Mouse (Mus musculus) C2C12 (cell line): ENCODE results near the gene Sar1b. TPM values are rescaled to one million over a fixed set of nuclear protein-coding genes. Genes with fewer than 3 reads are reported as not detected.

Source experiments
- H3K27me3 ChIP-seq: one replicate; pipeline ENCODE4 v1.6.1; 2011; ENCODE audit not compliant: control insufficient read depth, insufficient read depth, insufficient read length
- H3K36me3 ChIP-seq: one replicate; pipeline ENCODE4 v1.6.1; 2011; ENCODE audit not compliant: control insufficient read depth, insufficient read depth
- H3K4me3 ChIP-seq: one replicate; pipeline ENCODE4 v1.5.1; 2011; ENCODE audit warnings: mild to moderate bottlenecking, control low read depth; ENCODE audit not compliant: poor library complexity, insufficient read depth, severe bottlenecking
- H3K79me2 ChIP-seq: one replicate; pipeline ENCODE4 v1.6.1; 2011; ENCODE audit not compliant: control insufficient read depth, insufficient read depth
- H3K79me3 ChIP-seq: one replicate; pipeline ENCODE4 v1.6.1; 2011; ENCODE audit warnings: low read depth, control low read depth
- H3ac ChIP-seq: one replicate; pipeline ENCODE3; 2011; ENCODE audit warnings: low read depth; ENCODE audit not compliant: control insufficient read depth, insufficient read length
- CEBPB ChIP-seq: IDR thresholded peaks from one replicate; pipeline ENCODE4 v1.6.1; 2011; ENCODE audit warnings: low read depth, mild to moderate bottlenecking, control low read depth, moderate library complexity
- CTCF ChIP-seq: IDR thresholded peaks from one replicate; pipeline ENCODE4 v1.5.1; 2011; ENCODE audit not compliant: control insufficient read depth, insufficient read depth, insufficient read length
- FOSL1 ChIP-seq: IDR thresholded peaks from one replicate; pipeline ENCODE4 v1.8.0; 2011; ENCODE audit warnings: mild to moderate bottlenecking, low read length; ENCODE audit not compliant: poor library complexity, insufficient read depth, severe bottlenecking
- MAX ChIP-seq: IDR thresholded peaks from one replicate; pipeline ENCODE4 v1.6.1; 2011; ENCODE audit warnings: mild to moderate bottlenecking, control low read depth
- MYOD1 ChIP-seq: IDR thresholded peaks from one replicate; pipeline ENCODE4 v1.6.1; 2011; ENCODE audit warnings: low read depth; ENCODE audit not compliant: control insufficient read depth, insufficient read length
- MYOG ChIP-seq: IDR thresholded peaks from one replicate; pipeline ENCODE4 v1.6.1; 2011; ENCODE audit not compliant: control insufficient read depth, insufficient read length; ENCODE audit errors: extremely low read depth
- USF1 ChIP-seq: IDR thresholded peaks from one replicate; pipeline ENCODE4 v1.6.1; 2011; ENCODE audit warnings: low read depth, mild to moderate bottlenecking, control low read depth, moderate library complexity
- polyA plus RNA-seq: library from polyadenylated mRNA; unstranded; fragments of >200 nt; fragmentation: generic; extraction: Trizol; gene quantifications from one replicate; pipeline ENCODE4 v1.2.1, GENCODE M21; 2012; ENCODE audit warnings: missing spikeins

Sar1b gene
- polyA plus RNA-seq, 1 experiment: 50.4 TPM

GRCm38 (mm10) chr11:51818837-51819236, 55.4 kb downstream of the Sar1b start:
- Histone ChIP-seq H3K79me2 (no peaks in the 10 kb centered on the region), H3K36me3 (peaks cover 58% of the 10 kb centered on the region), H3K27me3 (no peaks in the 10 kb centered on the region), H3K79me3 (no peaks in the 10 kb centered on the region), H3K4me3 (no peak overlapping the region), H3ac (no peak overlapping the region)
- no peak for TF ChIP-seq USF1
- no peak for TF ChIP-seq MYOD1
- TF ChIP-seq MAX: no peak
- no peak for TF ChIP-seq CTCF
- TF ChIP-seq FOSL1: no peak
- no peak for TF ChIP-seq MYOG
- no peak for TF ChIP-seq CEBPB

- no peak overlapping the region for H3ac ChIP-seq
- H3K79me3 ChIP-seq: no peaks in the 10 kb centered on the region
- no peak overlapping the region for H3K4me3 ChIP-seq
- no peaks in the 10 kb centered on the region for H3K79me2 ChIP-seq
- peaks cover 61% of the 10 kb centered on the region for H3K36me3 ChIP-seq
- no peaks in the 10 kb centered on the region for H3K27me3 ChIP-seq
- TF ChIP-seq MAX (peak; percentile 54), USF1 (no peak), MYOD1 (no peak), MYOG (no peak), CTCF (peak; percentile 27)
Measured at GRCm38 (mm10) chr11:51819964-51820363, 56.5 kb downstream of the Sar1b start.

GRCm38 (mm10) chr11:51820861-51821260, 57.4 kb downstream of the Sar1b start:
- no peaks in the 10 kb centered on the region for H3K79me3 ChIP-seq
- no peaks in the 10 kb centered on the region for H3K27me3 ChIP-seq
- no peaks in the 10 kb centered on the region for H3K79me2 ChIP-seq
- TF ChIP-seq MYOG (no peak), MAX (peak; percentile 75), CEBPB (peak; percentile 94), MYOD1 (no peak), FOSL1 (no peak), CTCF (peak; percentile 72), USF1 (no peak)
- H3K4me3 ChIP-seq: no peak overlapping the region
- peaks cover 62% of the 10 kb centered on the region for H3K36me3 ChIP-seq
- no peak overlapping the region for H3ac ChIP-seq

GRCm38 (mm10) chr11:51822736-51823135, 59.2 kb downstream of the Sar1b start:
- Histone ChIP-seq H3K79me2 (no peaks in the 10 kb centered on the region), H3ac (no peak overlapping the region), H3K4me3 (no peak overlapping the region), H3K36me3 (peaks cover 68% of the 10 kb centered on the region), H3K79me3 (no peaks in the 10 kb centered on the region), H3K27me3 (no peaks in the 10 kb centered on the region)
- TF ChIP-seq MAX (no peak), CEBPB (no peak), CTCF (no peak), USF1 (no peak), FOSL1 (no peak), MYOG (no peak), MYOD1 (no peak)

- Histone ChIP-seq H3K79me3 (no peaks in the 10 kb centered on the region), H3K27me3 (no peaks in the 10 kb centered on the region), H3K4me3 (no peak overlapping the region), H3K36me3 (peaks cover 74% of the 10 kb centered on the region), H3ac (no peak overlapping the region), H3K79me2 (no peaks in the 10 kb centered on the region)
- TF ChIP-seq MYOG (no peak), FOSL1 (no peak), MAX (no peak), CEBPB (no peak), USF1 (no peak), CTCF (no peak), MYOD1 (no peak)
Measured at GRCm38 (mm10) chr11:51823271-51823670, 59.8 kb downstream of the Sar1b start.

- TF ChIP-seq CTCF: no peak
- no peak for TF ChIP-seq MYOG
- TF ChIP-seq MYOD1: no peak
- no peak for TF ChIP-seq FOSL1
- TF ChIP-seq USF1: no peak
- TF ChIP-seq CEBPB: no peak
- no peak for TF ChIP-seq MAX
Measured at GRCm38 (mm10) chr11:51823963-51824753, 60.7 kb downstream of the Sar1b start.

More at GRCm38 (mm10) chr11:51823963-51824753, 60.7 kb downstream of the Sar1b start:
- Histone ChIP-seq H3K27me3 (no peaks in the 10 kb centered on the region), H3K79me3 (no peaks in the 10 kb centered on the region), H3K4me3 (no peak overlapping the region), H3K36me3 (peaks cover 76% of the 10 kb centered on the region), H3K79me2 (no peaks in the 10 kb centered on the region), H3ac (no peak overlapping the region)
